Mouse (Mus musculus): ENCODE measurements at regions not wholly inside any gene's neighbourhood (a gene's known extent, or its start where the extent isn't known, plus 50 kb on each side); places are given as distances from the start of the nearest gene placed in this dataset.

GRCm38 (mm10) chr2:148551207-148551606, 107.8 kb upstream of the Cd93 start:
- H3K27me3 ChIP-seq (replicated peaks) = no peaks in the 10 kb centered on the region
- no peaks in the 10 kb centered on the region for H3K9me3 ChIP-seq
- H3K27ac ChIP-seq = no peak overlapping the region
- WGBS = 71% methylated on average over 4 of the region's 4 CpGs
- H3K4me1 ChIP-seq = no peaks in the 10 kb centered on the region
- H3K4me3 ChIP-seq (replicated peaks) = no peak overlapping the region
- no peaks in the 10 kb centered on the region for H3K36me3 ChIP-seq
- no peak for ATAC-seq (ENCODE audit: insufficient read depth, low FRiP score, low read depth)
- H3K4me2 ChIP-seq = no peak overlapping the region
- no peak overlapping the region for H3K9ac ChIP-seq

- no peak overlapping the region for H3K27ac ChIP-seq
- ATAC-seq (ENCODE audit: insufficient read depth, low FRiP score, low read depth) = no peak
- H3K4me2 ChIP-seq = no peak overlapping the region
- 78% methylated on average over 1 of the region's 1 CpGs for WGBS
- no peak overlapping the region for H3K4me3 ChIP-seq (replicated peaks)
- no peaks in the 10 kb centered on the region for H3K36me3 ChIP-seq
- H3K9me3 ChIP-seq = no peaks in the 10 kb centered on the region
- H3K27me3 ChIP-seq (replicated peaks) = no peaks in the 10 kb centered on the region
- H3K9ac ChIP-seq = no peak overlapping the region
- no peaks in the 10 kb centered on the region for H3K4me1 ChIP-seq
These were observed 106.3 kb upstream of the Cd93 start for GRCm38 (mm10) chr2:148549618-148550017.

GRCm38 (mm10) chr2:148542340-148542739, 99.0 kb upstream of the Cd93 start:
- Histone ChIP-seq H3K9me3 (no peaks in the 10 kb centered on the region), H3K27ac (no peak overlapping the region)

DNA sequence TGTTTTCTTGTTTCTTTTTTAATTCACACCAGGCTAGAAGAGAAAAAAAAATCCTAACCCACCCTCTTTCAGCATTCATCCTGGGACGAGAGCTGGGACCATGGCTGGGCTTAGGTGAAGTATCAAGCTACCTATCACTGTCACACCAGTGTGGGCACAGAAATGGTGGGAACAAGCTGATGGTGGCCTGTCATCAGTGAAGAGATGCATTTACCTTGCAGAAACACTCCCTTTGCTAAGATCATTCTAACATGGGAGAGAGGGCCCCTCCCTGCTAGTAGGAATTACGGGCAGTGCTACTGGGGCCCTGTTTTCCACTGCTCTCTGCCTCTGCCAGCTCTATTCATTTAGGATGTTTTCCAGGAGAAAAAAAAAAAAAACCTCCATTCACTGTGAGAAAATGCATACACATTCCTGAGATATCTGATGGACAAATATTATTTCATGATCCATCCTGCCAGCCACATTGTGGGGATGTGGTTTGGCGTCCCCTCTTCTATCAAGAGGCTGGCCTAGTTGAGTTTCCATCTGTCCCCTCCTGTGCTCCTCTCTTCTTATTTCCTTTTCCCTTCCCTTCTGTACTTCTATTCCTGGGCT, 94.6 kb upstream of the Cd93 start:
- Histone ChIP-seq H3K4me1 (no peaks in the 10 kb centered on the region), H3K27ac (no peak overlapping the region), H3K9me3 (no peaks in the 10 kb centered on the region), H3K4me3 (replicated peaks) (no peak overlapping the region), H3K27me3 (replicated peaks) (no peaks in the 10 kb centered on the region), H3K4me2 (no peak overlapping the region), H3K36me3 (no peaks in the 10 kb centered on the region), H3K9ac (no peak overlapping the region)
- no peak for ATAC-seq (ENCODE audit: insufficient read depth, low FRiP score, low read depth)
- WGBS = 52% methylated on average over 3 of the region's 3 CpGs

More at GRCm38 (mm10) chr2:148542340-148542739, 99.0 kb upstream of the Cd93 start:
- H3K27me3 ChIP-seq (replicated peaks) = no peaks in the 10 kb centered on the region
- no peak for ATAC-seq (ENCODE audit: insufficient read depth, low FRiP score, low read depth)
- H3K36me3 ChIP-seq = no peaks in the 10 kb centered on the region
- H3K4me1 ChIP-seq = no peaks in the 10 kb centered on the region
- H3K9ac ChIP-seq = no peak overlapping the region
- no peak overlapping the region for H3K4me3 ChIP-seq (replicated peaks)
- H3K4me2 ChIP-seq = no peak overlapping the region

DNA sequence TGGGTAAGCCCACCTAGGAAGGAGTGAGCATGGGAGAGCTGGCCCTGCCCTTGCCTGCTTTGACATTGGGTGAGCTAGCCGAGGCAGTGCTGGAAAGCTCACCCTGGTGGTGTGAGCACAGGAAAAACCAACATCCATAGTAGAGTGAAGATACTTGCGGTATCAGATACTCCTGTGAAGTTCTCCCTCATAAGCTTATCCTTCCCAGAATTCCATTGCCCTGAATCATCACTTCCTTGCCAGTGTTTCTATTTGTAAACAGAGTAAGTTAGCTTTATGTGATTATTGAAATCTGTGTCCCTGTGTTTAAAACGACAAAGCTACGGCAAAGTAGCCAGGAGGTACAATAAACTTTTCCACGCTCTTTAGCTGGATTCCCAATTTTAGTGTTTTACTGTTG, 93.9 kb upstream of the Cd93 start:
- no peak for ATAC-seq (ENCODE audit: insufficient read depth, low FRiP score, low read depth)
- H3K4me3 ChIP-seq (replicated peaks) = no peak overlapping the region
- no peak overlapping the region for H3K4me2 ChIP-seq
- no peaks in the 10 kb centered on the region for H3K27me3 ChIP-seq (replicated peaks)
- WGBS = 73% methylated on average over 5 of the region's 5 CpGs
- H3K9me3 ChIP-seq = no peaks in the 10 kb centered on the region
- no peak overlapping the region for H3K27ac ChIP-seq
- no peaks in the 10 kb centered on the region for H3K4me1 ChIP-seq
- H3K36me3 ChIP-seq = no peaks in the 10 kb centered on the region
- no peak overlapping the region for H3K9ac ChIP-seq

- Histone ChIP-seq H3K4me3 (replicated peaks) (no peak overlapping the region), H3K4me1 (no peaks in the 10 kb centered on the region), H3K27ac (no peak overlapping the region), H3K9ac (no peak overlapping the region), H3K9me3 (no peaks in the 10 kb centered on the region), H3K27me3 (replicated peaks) (no peaks in the 10 kb centered on the region), H3K4me2 (no peak overlapping the region), H3K36me3 (no peaks in the 10 kb centered on the region)
- WGBS = 93% methylated on average over 3 of the region's 3 CpGs
- ATAC-seq (ENCODE audit: insufficient read depth, low FRiP score, low read depth) = no peak
These were observed 93.2 kb upstream of the Cd93 start for GRCm38 (mm10) chr2:148536608-148537007.

DNA sequence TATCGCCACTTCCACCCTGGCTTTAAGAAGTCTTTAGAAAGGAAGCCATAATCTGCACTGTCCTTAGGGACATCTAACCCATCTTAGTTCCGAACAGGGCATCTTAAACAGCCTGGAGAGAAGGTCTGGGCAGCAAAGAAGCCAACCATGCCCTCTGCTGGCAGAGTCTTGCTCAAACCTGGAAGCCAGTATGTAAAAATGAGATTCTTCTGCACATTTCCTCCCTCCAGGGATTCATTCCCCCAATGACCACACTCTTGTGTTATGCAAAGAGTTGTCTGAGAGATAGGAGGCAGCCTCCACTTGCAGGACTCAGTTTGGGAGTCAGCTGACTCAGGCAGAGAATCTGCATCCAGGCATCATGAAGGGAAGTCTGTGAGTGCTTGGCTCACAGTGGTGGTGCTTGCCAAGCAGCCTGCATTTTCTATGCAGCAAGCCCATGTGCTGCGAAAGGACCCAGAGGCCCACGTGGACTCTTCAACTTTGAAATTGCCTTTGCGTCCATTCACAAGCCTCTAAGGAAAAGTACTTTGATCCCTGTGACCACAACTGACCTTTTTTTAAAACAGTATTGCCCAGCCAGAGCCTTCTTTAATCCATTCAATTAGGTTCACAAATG, 92.3 kb upstream of the Cd93 start:
- H3K27me3 ChIP-seq (replicated peaks) = no peaks in the 10 kb centered on the region
- no peak overlapping the region for H3K9ac ChIP-seq
- ATAC-seq (ENCODE audit: insufficient read depth, low FRiP score, low read depth) = no peak
- WGBS = 61% methylated on average over 5 of the region's 5 CpGs
- no peaks in the 10 kb centered on the region for H3K36me3 ChIP-seq
- no peak overlapping the region for H3K4me2 ChIP-seq
- H3K9me3 ChIP-seq = no peaks in the 10 kb centered on the region
- no peak overlapping the region for H3K27ac ChIP-seq
- H3K4me1 ChIP-seq = no peaks in the 10 kb centered on the region
- no peak overlapping the region for H3K4me3 ChIP-seq (replicated peaks)

GRCm38 (mm10) chr2:148532051-148532450, 88.7 kb upstream of the Cd93 start:
- H3K27me3 ChIP-seq (replicated peaks) = no peaks in the 10 kb centered on the region
- H3K36me3 ChIP-seq = no peaks in the 10 kb centered on the region
- no peak overlapping the region for H3K4me2 ChIP-seq
- no peaks in the 10 kb centered on the region for H3K4me1 ChIP-seq
- no peak overlapping the region for H3K4me3 ChIP-seq (replicated peaks)
- H3K27ac ChIP-seq = no peak overlapping the region
- H3K9ac ChIP-seq = no peak overlapping the region
- no peaks in the 10 kb centered on the region for H3K9me3 ChIP-seq
- ATAC-seq (ENCODE audit: insufficient read depth, low FRiP score, low read depth) = no peak
- 61% methylated on average over 4 of the region's 4 CpGs for WGBS

GRCm38 (mm10) chr2:148530546-148530945, 87.2 kb upstream of the Cd93 start:
- H3K9ac ChIP-seq = no peak overlapping the region
- no peak overlapping the region for H3K4me3 ChIP-seq (replicated peaks)
- no peaks in the 10 kb centered on the region for H3K27me3 ChIP-seq (replicated peaks)
- no peaks in the 10 kb centered on the region for H3K9me3 ChIP-seq
- no peak overlapping the region for H3K4me2 ChIP-seq
- H3K36me3 ChIP-seq = no peaks in the 10 kb centered on the region
- H3K27ac ChIP-seq = no peak overlapping the region
- H3K4me1 ChIP-seq = no peaks in the 10 kb centered on the region
- 62% methylated on average over 4 of the region's 4 CpGs for WGBS
- ATAC-seq (ENCODE audit: insufficient read depth, low FRiP score, low read depth) = no peak

DNA sequence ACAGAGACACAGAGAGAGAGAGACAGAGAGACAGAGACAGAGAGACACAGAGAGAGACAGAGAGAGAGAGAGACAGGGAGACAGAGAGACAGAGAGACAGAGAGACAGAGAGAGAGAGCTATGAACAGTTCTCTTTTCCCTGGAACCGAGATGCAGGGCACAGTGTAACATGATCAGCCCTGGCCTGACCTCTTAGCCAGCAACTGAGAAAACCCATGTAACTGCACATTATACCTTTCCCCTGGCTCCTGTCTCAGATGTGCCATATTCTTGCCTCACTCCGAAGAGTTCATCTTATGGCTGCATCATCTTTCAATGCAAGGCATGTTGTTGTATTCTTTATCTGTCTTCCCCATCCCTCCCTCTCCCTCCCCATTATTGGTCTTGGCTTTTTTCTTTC, 86.5 kb upstream of the Cd93 start:
- Histone ChIP-seq H3K4me2 (no peak overlapping the region), H3K9ac (no peak overlapping the region), H3K9me3 (no peaks in the 10 kb centered on the region), H3K36me3 (no peaks in the 10 kb centered on the region), H3K27ac (no peak overlapping the region), H3K4me3 (replicated peaks) (no peak overlapping the region), H3K27me3 (replicated peaks) (no peaks in the 10 kb centered on the region), H3K4me1 (no peaks in the 10 kb centered on the region)
- ATAC-seq (ENCODE audit: insufficient read depth, low FRiP score, low read depth) = no peak
- 51% methylated on average over 2 of the region's 2 CpGs for WGBS

- no peak overlapping the region for H3K9ac ChIP-seq
- WGBS = 84% methylated on average over 5 of the region's 5 CpGs
- H3K4me1 ChIP-seq = no peaks in the 10 kb centered on the region
- H3K27me3 ChIP-seq (replicated peaks) = no peaks in the 10 kb centered on the region
- no peaks in the 10 kb centered on the region for H3K36me3 ChIP-seq
- no peaks in the 10 kb centered on the region for H3K9me3 ChIP-seq
- H3K4me3 ChIP-seq (replicated peaks) = no peak overlapping the region
- no peak overlapping the region for H3K4me2 ChIP-seq
- no peak for ATAC-seq (ENCODE audit: insufficient read depth, low FRiP score, low read depth)
- H3K27ac ChIP-seq = no peak overlapping the region
These were observed 84.4 kb upstream of the Cd93 start for GRCm38 (mm10) chr2:148527755-148528154.

GRCm38 (mm10) chr2:148525496-148525895, 82.1 kb upstream of the Cd93 start:
- Histone ChIP-seq H3K27ac (no peak overlapping the region), H3K9ac (no peak overlapping the region), H3K9me3 (no peaks in the 10 kb centered on the region), H3K36me3 (no peaks in the 10 kb centered on the region), H3K4me2 (no peak overlapping the region), H3K4me3 (replicated peaks) (no peak overlapping the region), H3K4me1 (no peaks in the 10 kb centered on the region), H3K27me3 (replicated peaks) (no peaks in the 10 kb centered on the region)
- ATAC-seq (ENCODE audit: insufficient read depth, low FRiP score, low read depth) = no peak
- 84% methylated on average over 6 of the region's 6 CpGs for WGBS

GRCm38 (mm10) chr2:148523401-148523800, 80.0 kb upstream of the Cd93 start:
- Histone ChIP-seq H3K27ac (no peak overlapping the region), H3K36me3 (no peaks in the 10 kb centered on the region), H3K4me2 (no peak overlapping the region), H3K9me3 (no peaks in the 10 kb centered on the region), H3K27me3 (replicated peaks) (no peaks in the 10 kb centered on the region), H3K9ac (no peak overlapping the region), H3K4me1 (peaks cover 4% of the 10 kb centered on the region; the same call in 1 of the 2 replicates), H3K4me3 (replicated peaks) (no peak overlapping the region)
- ATAC-seq (ENCODE audit: insufficient read depth, low FRiP score, low read depth) = no peak
- 75% methylated on average over 3 of the region's 3 CpGs for WGBS

All from stomach, embryonic 15.5 days (tissue).